Mouse (Mus musculus) thymus, adult 2 months (tissue): Measurements from ENCODE around the gene Cst12.

Source experiments
- CTCF ChIP-seq: fragments of 200-500 bp; IDR thresholded peaks from 2 replicates; pipeline ENCODE4 v1.5.1; 2012; ENCODE audit warnings: mild to moderate bottlenecking, control low read depth, low read length, moderate library complexity, borderline replicate concordance; ENCODE audit not compliant: control insufficient read depth, poor library complexity, insufficient read depth; ENCODE audit errors: extremely low read depth
- POLR2A ChIP-seq: fragments of 200-500 bp; IDR thresholded peaks from 2 replicates; pipeline ENCODE4 v1.6.1; 2012; ENCODE audit warnings: mild to moderate bottlenecking, low read length, control low read depth, moderate library complexity; ENCODE audit not compliant: control insufficient read depth, poor library complexity, insufficient read depth; ENCODE audit errors: extremely low read depth

GRCm38 (mm10) chr2:148834912-148835311 is 45.8 kb downstream of the Cst12 start, which contains the start of gene Cst9:
- TF ChIP-seq CTCF (no peak), POLR2A (no peak)
